Mouse (Mus musculus): ENCODE data around the gene Arrdc3.

The Arrdc3 gene
- long read RNA-seq, experiment 1, full-length matches to known transcripts, result 26 of 32 reads
- long read RNA-seq, experiment 1, partial matches to known transcripts, result 2 of 32 reads
- long read RNA-seq, experiment 1, other reads (novel, unspliced or antisense), result 4 of 32 reads
- long read RNA-seq, experiment 2, full-length matches to known transcripts, result 17 of 26 reads
- long read RNA-seq, experiment 2, partial matches to known transcripts, result 3 of 26 reads
- long read RNA-seq, experiment 2, other reads (novel, unspliced or antisense), result 6 of 26 reads

- intact Hi-C loops (cut with DNase I), result loop anchor here (1.0 to 5.0 kb wide), 3 partner anchors 139 to 489 kb away; no protein-coding TSS in a partner anchor
Measured at GRCm38 (mm10) chr13:80883190-80883589, at the start of gene Arrdc3. Gene Arrdc3, plus strand, starts transcription at chr13:80883384.

GRCm38 (mm10) chr13:80862215-80862614 is 21.0 kb upstream of the Arrdc3 start:
- intact Hi-C loops (cut with DNase I), result loop anchor here (5.0 to 10.0 kb wide), 3 partner anchors 510 to 1233 kb away; no protein-coding TSS in a partner anchor

GRCm38 (mm10) chr13:80864195-80864594 is 19.0 kb upstream of the Arrdc3 start:
- intact Hi-C loops (cut with DNase I), result loop anchor here (5.0 to 10.0 kb wide), 3 partner anchors 508 to 1231 kb away; no protein-coding TSS in a partner anchor

GRCm38 (mm10) chr13:80875126-80875525 is 8.1 kb upstream of the Arrdc3 start:
- intact Hi-C loops (cut with DNase I), result loop anchor here (5.0 kb wide), 1 partner anchor 267 kb away; no protein-coding TSS in a partner anchor

GRCm38 (mm10) chr13:80880756-80881155 is 2.4 kb upstream of the Arrdc3 start:
- intact Hi-C loops (cut with DNase I), result loop anchor here (2.0 to 5.0 kb wide), 3 partner anchors 142 to 492 kb away; no protein-coding TSS in a partner anchor

GRCm38 (mm10) chr13:80881722-80882500 is 1.3 kb upstream of the Arrdc3 start:
- intact Hi-C loops (cut with DNase I), result loop anchor here (2.0 to 5.0 kb wide), 3 partner anchors 140 to 490 kb away; no protein-coding TSS in a partner anchor

- intact Hi-C loops (cut with DNase I), result loop anchor here (1.0 to 5.0 kb wide), 3 partner anchors 140 to 490 kb away; no protein-coding TSS in a partner anchor
Measured at GRCm38 (mm10) chr13:80882716-80883135, 458 bp upstream of the Arrdc3 start.

- intact Hi-C loops (cut with DNase I), result loop anchor here (1.0 to 5.0 kb wide), 3 partner anchors 138 to 488 kb away; no protein-coding TSS in a partner anchor
Measured at GRCm38 (mm10) chr13:80883649-80884376, 629 bp downstream of the Arrdc3 start.

GRCm38 (mm10) chr13:80884377-80884983 is 1.3 kb downstream of the Arrdc3 start:
- intact Hi-C loops (cut with DNase I), result loop anchor here (5.0 kb wide), 2 partner anchors 138 to 488 kb away; no protein-coding TSS in a partner anchor

- intact Hi-C loops (cut with DNase I), result loop anchor here (5.0 kb wide), 1 partner anchor 77 kb away; no protein-coding TSS in a partner anchor
Measured at GRCm38 (mm10) chr13:80885103-80885833, 2.1 kb downstream of the Arrdc3 start.

- intact Hi-C loops (cut with DNase I), result loop anchor here (5.0 kb wide), 1 partner anchor 76 kb away; no protein-coding TSS in a partner anchor
Measured at GRCm38 (mm10) chr13:80885834-80886663, 2.9 kb downstream of the Arrdc3 start.

GRCm38 (mm10) chr13:80886664-80887210 is 3.6 kb downstream of the Arrdc3 start:
- intact Hi-C loops (cut with DNase I), result loop anchor here (5.0 kb wide), 1 partner anchor 76 kb away; no protein-coding TSS in a partner anchor

GRCm38 (mm10) chr13:80887842-80888241 is 4.7 kb downstream of the Arrdc3 start:
- intact Hi-C loops (cut with DNase I), result loop anchor here (5.0 kb wide), 1 partner anchor 74 kb away; no protein-coding TSS in a partner anchor

GRCm38 (mm10) chr13:80894928-80895327 is 11.7 kb downstream of the Arrdc3 start:
- intact Hi-C loops (cut with DNase I), result loop anchor here (5.0 kb wide), 1 partner anchor 47 kb away; no protein-coding TSS in a partner anchor

- intact Hi-C loops (cut with DNase I), result no loop called here
Measured at GRCm38 (mm10) chr13:80897411-80897810, 14.2 kb downstream of the Arrdc3 start.

GRCm38 (mm10) chr13:80898095-80898494 is 14.9 kb downstream of the Arrdc3 start:
- intact Hi-C loops (cut with DNase I), result no loop called here

GRCm38 (mm10) chr13:80899435-80900029 is 16.3 kb downstream of the Arrdc3 start:
- intact Hi-C loops (cut with DNase I), result no loop called here

- intact Hi-C loops (cut with DNase I), result no loop called here
Measured at GRCm38 (mm10) chr13:80901432-80901831, 18.2 kb downstream of the Arrdc3 start.

All from adrenal gland (tissue).